Mouse (Mus musculus) kidney, embryonic 16.5 days (tissue): ENCODE data around the gene Mogat2. TPM values are rescaled to one million over a fixed set of nuclear protein-coding genes. Genes with fewer than 3 reads are reported as not detected.

Experiments used
- ATAC-seq: fragments of 200-750 bp; cut with Nextera tagmentation; 2 replicates; pipeline ENCODE4 v1.8.0; 2017; ENCODE audit warnings: moderate TSS enrichment; ENCODE audit not compliant: low FRiP score, low TSS enrichment
- H3K27ac ChIP-seq: fragments of 300-500 bp; sonication (generic); 2 replicates; pipeline ENCODE4 v1.5.1; 2014; ENCODE audit warnings: low read length
- H3K27me3 ChIP-seq: fragments of 300-500 bp; sonication (generic); 2 replicates; pipeline ENCODE4 v1.6.1; 2014; ENCODE audit warnings: low read length, control low read depth, mixed read lengths; ENCODE audit not compliant: insufficient read depth
- H3K36me3 ChIP-seq: fragments of 300-500 bp; sonication (generic); 2 replicates; pipeline ENCODE4 v1.6.1; 2014; ENCODE audit warnings: low read length, control low read depth, mixed read lengths; ENCODE audit not compliant: insufficient read depth
- H3K4me1 ChIP-seq: fragments of 300-500 bp; sonication (generic); 2 replicates; pipeline ENCODE4 v1.6.1; 2014; ENCODE audit warnings: low read length, control low read depth, mixed read lengths; ENCODE audit not compliant: insufficient read depth
- H3K4me2 ChIP-seq: fragments of 300-500 bp; sonication (generic); replicated peaks from 2 replicates; pipeline ENCODE4 v1.6.1; 2014; ENCODE audit warnings: low read depth, low read length
- H3K4me3 ChIP-seq: fragments of 300-500 bp; sonication (generic); 2 replicates; pipeline ENCODE4 v1.5.1; 2014; ENCODE audit warnings: mild to moderate bottlenecking, low read length
- H3K9ac ChIP-seq: fragments of 300-500 bp; sonication (generic); replicated peaks from 2 replicates; pipeline ENCODE4 v1.6.1; 2014; ENCODE audit warnings: low read length
- H3K9me3 ChIP-seq: fragments of 300-500 bp; sonication (generic); 2 replicates; pipeline ENCODE4 v1.6.1; 2016; ENCODE audit warnings: low read length, control low read depth
- WGBS: fragments of 180-500 bp; shearing (Covaris S2); extraction: QIAGEN DNeasy Blood & Tissue Kit; methylation state at CpG from one replicate; pipeline ENCODE4 v1.1.7; 2014; 5-methylcytosine and 5-hydroxymethylcytosine counted together
- polyA plus RNA-seq: library from polyadenylated mRNA; unstranded; fragments of >200 nt; fragmentation: Nextera tagmentation; extraction: Ambion mirVana; gene quantifications from 2 replicates; pipeline ENCODE4 v1.2.1, GENCODE M21; 2015

Gene Mogat2
- polyA plus RNA-seq, result 12.2 and 14.9 TPM in 2 replicates

DNA sequence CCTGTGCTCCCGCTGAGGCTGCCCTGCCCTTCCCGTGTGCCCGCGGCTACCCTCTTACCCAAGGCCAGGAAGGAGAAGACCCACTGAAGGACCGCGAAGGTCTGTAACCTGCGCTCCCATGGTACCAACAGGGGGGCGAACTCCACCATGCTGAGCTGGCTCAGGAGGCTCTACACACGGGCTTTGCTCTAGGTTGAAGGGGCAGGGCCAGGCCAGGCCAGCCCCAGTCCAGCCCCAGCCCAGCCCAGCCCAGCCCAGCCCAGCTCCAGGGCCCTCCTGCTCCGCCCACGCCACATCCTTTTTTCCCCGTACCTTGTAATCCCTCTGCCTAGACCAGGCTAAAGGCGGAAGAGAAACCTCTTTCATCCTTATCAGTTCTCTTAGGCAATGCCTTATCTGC lies at the start of gene Mogat2:
Gene Mogat2 (minus strand): TSS at position 203 of the 400 bp plus-strand sequence.
- H3K27ac ChIP-seq, result no peak within 1 kb of the TSS
- no peaks in the 10 kb centered on the region for H3K27me3 ChIP-seq
- peak within 1 kb of the TSS; percentile 40; the same call in 1 of the 2 replicates for H3K9ac ChIP-seq
- ATAC-seq, result peak; percentile 96
- peak within 1 kb of the TSS; percentile 37 for H3K4me3 ChIP-seq
- no peaks in the 10 kb centered on the region for H3K9me3 ChIP-seq
- H3K4me1 ChIP-seq, result peaks cover 14% of the 10 kb centered on the region
- no peaks in the 10 kb centered on the region for H3K36me3 ChIP-seq
- 3% methylated on average over 13 of the region's 13 CpGs for WGBS
- H3K4me2 ChIP-seq, result peak within 1 kb of the TSS; percentile 58

DNA sequence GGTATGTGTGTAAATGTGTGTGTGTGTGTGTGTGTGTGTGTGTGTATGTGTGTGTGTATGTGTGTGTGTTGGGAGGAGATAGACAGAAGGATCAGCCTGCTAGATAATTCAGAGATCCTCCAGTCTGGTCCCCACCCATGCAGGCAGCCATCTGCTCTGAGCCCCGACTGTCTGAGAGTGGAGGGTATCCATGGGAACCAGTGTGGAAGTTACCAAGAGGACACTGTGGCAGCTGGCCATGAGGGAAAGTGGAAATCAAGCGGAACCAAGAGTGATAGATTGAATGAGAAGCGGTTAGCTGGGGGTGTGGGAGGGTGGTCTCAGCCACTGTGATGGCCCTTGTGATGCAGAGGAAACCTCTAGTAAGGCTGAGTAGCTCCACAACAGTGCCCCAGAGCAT lies 48.9 kb upstream of the Mogat2 start:
- peaks cover 5% of the 10 kb centered on the region for H3K4me1 ChIP-seq
- WGBS, result 38% methylated on average over 3 of the region's 3 CpGs
- ATAC-seq, result peak; percentile 65; the same call in 1 of the 2 replicates

DNA sequence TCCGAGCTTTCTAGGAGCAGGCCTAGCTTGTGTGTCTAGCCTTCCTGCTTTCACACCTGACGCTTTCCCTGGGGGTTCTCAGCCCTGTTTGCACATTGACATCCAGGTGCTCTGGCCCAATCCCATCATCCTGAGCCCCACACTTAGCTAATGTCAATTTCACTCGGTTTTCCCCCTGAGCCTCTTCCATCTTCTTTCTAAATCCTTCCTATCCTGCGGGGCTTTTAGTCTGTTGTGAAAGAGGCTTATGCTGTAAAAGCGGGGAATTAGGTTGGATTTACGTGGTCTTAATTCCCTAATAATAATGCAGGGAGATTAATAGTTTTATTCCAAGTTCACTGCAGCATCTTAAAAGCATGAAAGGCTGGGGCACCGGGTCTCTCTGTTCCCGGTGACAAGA lies 41.2 kb upstream of the Mogat2 start:
- no peaks in the 10 kb centered on the region for H3K36me3 ChIP-seq
- H3K4me2 ChIP-seq, result no peak overlapping the region
- H3K9me3 ChIP-seq, result no peaks in the 10 kb centered on the region
- no peaks in the 10 kb centered on the region for H3K27me3 ChIP-seq
- ATAC-seq, result no peak
- no peak overlapping the region for H3K27ac ChIP-seq
- 70% methylated on average over 8 of the region's 8 CpGs for WGBS
- no peaks in the 10 kb centered on the region for H3K4me1 ChIP-seq
- H3K4me3 ChIP-seq, result no peak overlapping the region
- no peak overlapping the region for H3K9ac ChIP-seq

More for the DNA sequence above, 48.9 kb upstream of the Mogat2 start:
- Histone ChIP-seq H3K27ac (no peak overlapping the region), H3K4me2 (no peak overlapping the region), H3K4me3 (no peak overlapping the region), H3K9me3 (peaks cover 2% of the 10 kb centered on the region; the same call in 1 of the 2 replicates), H3K36me3 (no peaks in the 10 kb centered on the region), H3K27me3 (no peaks in the 10 kb centered on the region), H3K9ac (no peak overlapping the region)

DNA sequence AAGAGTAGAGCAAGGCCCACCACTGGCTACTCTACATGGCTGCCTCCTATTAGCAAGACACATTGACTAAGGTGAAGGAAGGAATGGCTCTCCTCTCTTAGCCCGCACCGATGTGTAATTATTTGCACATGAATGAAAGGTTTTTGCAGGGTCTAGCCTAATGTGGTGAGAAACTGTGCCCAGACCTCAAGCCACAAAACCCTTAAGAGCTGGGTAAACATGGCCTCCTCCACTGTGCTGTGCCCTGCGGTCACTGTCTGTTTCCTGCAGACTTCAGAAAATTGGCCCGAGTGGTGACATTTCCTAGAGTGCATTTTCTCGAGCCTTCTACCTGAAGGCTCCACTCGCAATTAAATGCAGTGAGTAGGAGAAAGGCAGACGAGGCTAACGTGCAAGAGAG lies 39.9 kb upstream of the Mogat2 start:
- H3K27ac ChIP-seq, result no peak overlapping the region
- H3K27me3 ChIP-seq, result peaks cover 5% of the 10 kb centered on the region; the same call in 1 of the 2 replicates
- H3K4me3 ChIP-seq, result no peak overlapping the region
- no peaks in the 10 kb centered on the region for H3K36me3 ChIP-seq
- no peak overlapping the region for H3K4me2 ChIP-seq
- ATAC-seq, result no peak
- H3K9me3 ChIP-seq, result no peaks in the 10 kb centered on the region
- WGBS, result 89% methylated on average over 8 of the region's 8 CpGs
- H3K9ac ChIP-seq, result no peak overlapping the region
- no peaks in the 10 kb centered on the region for H3K4me1 ChIP-seq

DNA sequence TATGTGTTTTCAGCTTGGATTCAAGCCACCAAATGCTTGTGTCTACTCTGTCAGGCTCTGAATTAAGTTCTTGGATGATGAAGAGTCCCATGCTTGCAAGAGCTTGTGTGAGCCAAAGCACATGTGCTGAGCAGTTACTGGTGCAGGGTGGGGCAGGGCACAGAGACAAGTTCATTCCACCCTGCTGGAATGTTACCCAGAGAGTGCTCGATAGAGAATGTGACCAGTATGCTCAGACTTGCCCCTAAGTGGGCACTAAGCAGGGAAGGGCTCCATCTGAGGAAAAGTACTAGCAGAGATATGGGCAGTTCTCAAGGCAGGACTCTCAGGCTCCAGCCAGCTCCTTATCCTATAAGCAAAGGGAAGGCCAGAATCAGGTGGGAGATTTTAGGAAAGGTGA lies 38.3 kb upstream of the Mogat2 start:
- peaks cover 11% of the 10 kb centered on the region for H3K27me3 ChIP-seq
- no peaks in the 10 kb centered on the region for H3K4me1 ChIP-seq
- no peak overlapping the region for H3K9ac ChIP-seq
- no peak for ATAC-seq
- H3K27ac ChIP-seq, result no peak overlapping the region
- no peaks in the 10 kb centered on the region for H3K36me3 ChIP-seq
- 80% methylated on average over 1 of the region's 1 CpGs for WGBS
- H3K9me3 ChIP-seq, result no peaks in the 10 kb centered on the region
- H3K4me3 ChIP-seq, result no peak overlapping the region
- no peak overlapping the region for H3K4me2 ChIP-seq

DNA sequence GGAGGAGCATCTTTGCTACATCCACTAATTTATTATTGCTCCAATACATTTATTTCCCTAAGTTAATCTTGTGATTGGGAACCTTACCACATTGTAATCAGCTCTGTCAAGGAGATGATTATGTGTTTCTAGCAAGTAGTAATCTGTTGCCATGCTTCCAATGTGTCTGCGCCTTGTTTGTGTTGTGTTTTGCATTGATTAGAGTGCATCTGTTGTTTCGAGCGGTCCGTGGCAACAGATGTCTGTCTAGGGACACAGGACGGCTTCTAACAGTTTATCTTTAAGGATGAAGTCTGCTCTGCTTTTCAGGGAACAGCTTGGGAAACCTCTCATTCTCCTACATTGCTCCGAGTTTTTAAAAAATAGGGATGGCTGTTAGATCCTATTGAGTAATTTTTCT lies 36.7 kb upstream of the Mogat2 start:
- Histone ChIP-seq H3K4me1 (no peaks in the 10 kb centered on the region), H3K36me3 (no peaks in the 10 kb centered on the region)
- WGBS, result 79% methylated on average over 6 of the region's 6 CpGs

DNA sequence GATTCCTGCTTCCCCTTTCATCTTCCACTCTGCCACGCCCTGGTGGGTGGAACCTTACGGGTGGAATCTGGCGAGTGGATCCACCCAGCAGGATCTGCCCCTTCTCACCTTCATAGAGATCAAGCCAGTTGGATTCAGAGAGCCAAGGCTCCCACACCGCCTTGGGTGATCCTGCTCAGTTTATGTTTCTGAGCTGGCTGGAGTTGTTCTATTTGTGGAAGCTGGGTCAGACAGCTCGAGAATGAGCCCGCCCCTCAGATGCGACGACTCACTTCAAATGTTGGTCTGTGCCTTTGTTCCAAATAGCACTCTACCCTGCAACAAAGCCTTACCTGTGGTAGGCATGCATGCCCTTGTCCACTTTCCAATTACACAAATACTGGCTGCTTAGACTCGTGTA lies 33.2 kb upstream of the Mogat2 start:
- Histone ChIP-seq H3K36me3 (no peaks in the 10 kb centered on the region), H3K27me3 (peaks cover 62% of the 10 kb centered on the region), H3K27ac (no peak overlapping the region), H3K9ac (no peak overlapping the region), H3K4me1 (peaks cover 23% of the 10 kb centered on the region), H3K9me3 (no peaks in the 10 kb centered on the region), H3K4me3 (no peak overlapping the region), H3K4me2 (no peak overlapping the region)
- WGBS, result 56% methylated on average over 9 of the region's 9 CpGs
- no peak for ATAC-seq

More for the DNA sequence above, 36.7 kb upstream of the Mogat2 start:
- Histone ChIP-seq H3K27me3 (peaks cover 27% of the 10 kb centered on the region), H3K4me2 (no peak overlapping the region), H3K9me3 (no peaks in the 10 kb centered on the region), H3K4me3 (no peak overlapping the region), H3K27ac (no peak overlapping the region), H3K9ac (no peak overlapping the region)
- no peak for ATAC-seq

DNA sequence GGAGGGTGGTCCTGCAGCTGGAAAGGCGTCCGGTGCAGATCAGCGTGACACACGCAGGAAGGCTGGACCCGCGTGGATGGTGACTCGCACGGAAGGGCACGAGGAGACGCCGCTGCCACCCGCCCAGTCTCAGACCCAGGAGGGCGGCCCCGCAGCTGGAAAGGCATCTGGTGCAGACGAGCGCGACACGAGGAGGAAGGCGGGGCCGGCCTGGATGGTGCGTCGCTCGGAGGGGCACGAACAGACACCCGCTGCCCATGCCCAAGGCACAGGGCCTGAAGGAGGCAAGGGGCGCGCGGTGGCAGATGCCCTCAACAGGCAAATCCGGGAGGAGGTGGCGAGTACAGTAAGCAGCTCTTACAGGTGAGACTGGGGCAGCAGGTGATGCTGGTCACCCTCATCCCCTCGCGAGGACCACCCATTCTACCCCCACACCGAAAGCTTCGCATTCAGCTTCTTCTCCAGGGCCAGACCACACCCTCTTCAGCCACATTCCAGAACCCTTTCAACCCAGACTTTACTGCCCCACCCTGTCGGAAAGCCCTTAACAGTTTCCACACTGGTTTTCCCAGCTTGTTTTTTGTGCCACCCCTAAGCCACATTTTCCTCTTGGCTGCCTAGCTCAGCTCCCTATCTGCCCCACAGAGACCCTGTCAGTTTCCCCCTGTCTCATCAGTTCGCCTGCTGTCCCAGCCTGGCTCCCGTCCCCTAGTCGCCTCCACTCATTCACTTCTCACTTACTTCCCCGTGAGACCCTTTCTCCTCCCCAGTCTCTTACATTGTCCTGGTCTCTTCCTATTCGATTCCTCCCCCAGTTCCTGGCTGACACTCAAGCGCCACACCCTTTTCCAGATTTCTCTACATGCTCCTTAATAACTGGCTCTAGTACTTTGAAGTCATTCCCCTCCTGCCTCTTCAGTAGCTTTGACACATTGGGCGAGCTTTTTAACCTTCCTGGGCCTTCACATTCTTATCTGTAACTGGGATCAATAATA lies 30.8 kb upstream of the Mogat2 start:
- peak; percentile 37; the same call in 1 of the 2 replicates for ATAC-seq
- Histone ChIP-seq H3K4me1 (peaks cover 23% of the 10 kb centered on the region), H3K27ac (no peak overlapping the region), H3K9ac (no peak overlapping the region), H3K27me3 (peaks cover 80% of the 10 kb centered on the region), H3K9me3 (no peaks in the 10 kb centered on the region), H3K36me3 (no peaks in the 10 kb centered on the region), H3K4me3 (peak overlapping the region; percentile 53), H3K4me2 (peak overlapping the region; percentile 81)
- 7% methylated on average over 41 of the region's 42 CpGs for WGBS

DNA sequence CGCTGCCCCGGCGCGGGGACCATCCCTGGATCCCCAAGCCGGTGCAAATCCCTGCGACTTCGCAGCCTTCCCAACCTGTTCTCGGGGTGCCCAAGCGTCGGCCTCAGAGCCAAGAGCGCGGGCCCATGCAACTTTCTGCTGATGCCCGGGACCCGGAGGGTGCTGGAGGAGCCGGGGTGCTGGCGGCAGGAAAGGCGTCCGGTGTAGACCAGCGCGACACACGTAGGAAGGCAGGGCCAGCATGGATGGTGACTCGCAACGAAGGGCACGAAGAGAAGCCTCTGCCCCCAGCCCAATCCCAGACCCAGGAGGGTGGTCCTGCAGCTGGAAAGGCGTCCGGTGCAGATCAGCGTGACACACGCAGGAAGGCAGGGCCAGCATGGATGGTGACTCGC lies 30.1 kb upstream of the Mogat2 start:
- H3K27ac ChIP-seq, result no peak overlapping the region
- H3K27me3 ChIP-seq, result peaks cover 76% of the 10 kb centered on the region
- peaks cover 23% of the 10 kb centered on the region for H3K4me1 ChIP-seq
- peak overlapping the region; percentile 32; the same call in 1 of the 2 replicates for H3K9ac ChIP-seq
- peak overlapping the region; percentile 81 for H3K4me2 ChIP-seq
- peak; percentile 40 for ATAC-seq
- WGBS, result under 1% methylated on average over 29 of the region's 29 CpGs
- peak overlapping the region; percentile 53 for H3K4me3 ChIP-seq
- H3K9me3 ChIP-seq, result no peaks in the 10 kb centered on the region
- H3K36me3 ChIP-seq, result no peaks in the 10 kb centered on the region
